Mouse (Mus musculus): ENCODE data around the gene Krt6b. TPM values are rescaled to one million over a fixed set of nuclear protein-coding genes. Genes with fewer than 3 reads are reported as not detected.
"Not testable (repeated sequence)": the region's sequence is repeated elsewhere in the genome, so short reads cannot be mapped to it uniquely, and the experiment has no call there.

Gene Krt6b
- total RNA-seq (2021), result not detected in 2 replicates
- long read RNA-seq, experiment 1, result 0 reads
- long read RNA-seq, experiment 2, result 0 reads

- no peak for DNase-seq
Measured at GRCm38 (mm10) chr15:101680187-101680586, at the start of gene Krt6b. TSS of gene Krt6b (minus strand) at chr15:101680287.

GRCm38 (mm10) chr15:101724686-101725085 is 44.6 kb upstream of the Krt6b start:
- no peak for DNase-seq

DNA sequence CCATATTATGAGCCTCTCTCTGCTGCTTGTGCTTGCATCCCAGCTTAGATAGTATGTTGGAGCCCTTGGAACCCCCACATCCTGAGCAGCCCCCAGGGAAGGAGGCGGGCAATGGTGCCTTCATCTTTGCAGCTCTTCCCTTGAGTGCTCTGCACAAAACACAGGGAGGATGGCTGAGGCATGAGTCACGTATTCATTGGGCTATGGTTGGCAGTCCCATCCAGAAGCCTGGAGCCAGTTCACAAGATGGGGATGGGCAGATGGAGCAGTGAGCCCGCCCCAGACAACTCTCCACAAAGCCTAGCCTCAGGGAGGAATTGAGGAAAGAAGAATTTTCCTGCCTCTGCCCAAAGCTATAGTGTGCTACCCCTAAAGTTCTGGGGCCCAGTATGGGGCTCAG is 35.7 kb upstream of the Krt6b start:
- DNase-seq, result no peak

- no peak for DNase-seq
Measured at GRCm38 (mm10) chr15:101714356-101714755, 34.3 kb upstream of the Krt6b start.

- DNase-seq, result no peak
Measured at GRCm38 (mm10) chr15:101713731-101714130, 33.6 kb upstream of the Krt6b start.

GRCm38 (mm10) chr15:101712720-101713119 is 32.6 kb upstream of the Krt6b start, which contains the start of gene Krt5:
TSS of gene Krt5 (minus strand) at chr15:101712898.
- no peak for DNase-seq

DNA sequence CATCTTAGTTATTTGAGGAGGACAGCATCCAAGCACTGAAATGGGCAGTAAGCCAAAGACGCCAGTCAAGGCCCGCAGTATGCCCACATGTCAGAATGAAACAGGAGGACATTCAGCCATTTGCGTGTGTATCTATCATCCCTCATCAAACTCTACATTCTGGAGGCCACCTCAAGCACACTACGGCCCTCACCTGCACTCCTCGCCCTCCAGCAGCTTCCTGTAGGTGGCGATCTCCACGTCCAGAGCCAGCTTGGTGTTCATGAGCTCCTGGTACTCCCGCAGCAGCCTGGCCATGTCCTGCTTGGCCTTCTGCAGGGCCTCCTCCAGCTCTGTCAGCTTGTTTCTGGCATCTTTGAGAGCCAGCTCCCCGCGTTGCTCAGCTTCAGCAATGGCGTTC is 28.6 kb upstream of the Krt6b start:
- no peak for DNase-seq

GRCm38 (mm10) chr15:101707454-101707853 is 27.4 kb upstream of the Krt6b start:
- DNase-seq, result no peak

- DNase-seq, result no peak
Measured at GRCm38 (mm10) chr15:101704066-101704465, 24.0 kb upstream of the Krt6b start.

DNA sequence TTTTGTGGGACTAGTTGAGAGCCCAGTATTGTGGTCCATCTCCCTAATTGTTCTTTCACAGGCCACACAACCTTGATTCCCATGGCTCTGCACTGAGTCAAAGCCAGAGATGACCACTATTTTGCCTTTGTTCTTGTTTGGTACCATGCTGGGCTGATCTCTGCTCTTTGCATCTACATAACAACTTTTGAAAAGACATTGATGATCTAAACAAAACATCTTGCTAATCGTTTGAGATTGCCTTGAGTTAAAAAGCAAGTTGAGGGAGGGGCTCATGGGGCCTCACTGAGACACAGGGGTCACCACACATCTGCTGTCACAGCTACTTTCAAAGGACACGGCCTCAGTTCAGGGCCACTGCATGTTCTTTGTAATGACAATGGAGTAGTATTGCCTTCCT is 22.3 kb upstream of the Krt6b start:
- no peak for DNase-seq

GRCm38 (mm10) chr15:101699866-101700265 is 19.8 kb upstream of the Krt6b start:
- DNase-seq, result no peak

- no peak for DNase-seq
Measured at GRCm38 (mm10) chr15:101699192-101699591, 19.1 kb upstream of the Krt6b start.

DNA sequence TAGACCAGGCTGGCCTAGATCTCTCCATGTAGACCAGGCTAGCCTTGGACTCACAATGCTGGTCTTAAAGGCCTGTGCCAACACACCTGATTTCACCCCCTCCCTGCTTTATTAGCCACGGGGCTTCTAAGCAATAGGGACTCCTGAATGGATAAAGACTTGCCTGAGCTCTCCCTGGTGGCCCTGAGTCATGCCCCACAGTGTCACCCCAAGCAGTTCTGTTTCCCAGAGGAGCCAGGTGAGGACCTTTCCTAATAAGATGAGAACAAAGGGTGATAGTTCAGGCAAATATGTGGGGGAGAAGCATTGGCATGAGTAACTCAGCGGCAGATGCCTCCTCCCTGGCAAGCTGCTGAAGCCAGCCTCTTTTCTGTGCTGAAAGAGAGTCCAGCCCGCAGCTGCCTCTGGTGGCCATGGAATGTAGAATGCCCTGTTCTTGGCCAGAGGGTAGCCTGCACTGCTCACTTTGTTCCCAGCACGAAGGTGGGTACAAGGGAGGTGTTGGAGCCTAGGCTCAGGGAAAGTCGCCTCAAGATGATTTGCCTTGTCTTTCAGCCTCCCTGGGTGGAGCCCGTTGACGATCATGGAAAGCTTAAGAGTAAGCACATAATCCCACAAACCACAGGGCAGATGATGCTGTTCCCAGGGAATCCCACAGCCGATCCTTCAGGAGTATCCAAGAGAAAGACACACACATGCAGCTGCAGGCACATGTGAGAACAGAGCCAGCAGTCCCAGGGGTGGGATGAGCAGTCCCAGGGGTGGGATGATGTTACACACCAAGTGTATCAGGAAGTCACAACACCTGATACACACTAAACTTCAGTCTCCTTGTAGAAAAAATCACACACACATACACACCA is 17.5 kb upstream of the Krt6b start:
- no peak for DNase-seq

- DNase-seq, result no peak
Measured at GRCm38 (mm10) chr15:101694207-101694606, 14.1 kb upstream of the Krt6b start, which contains the start of gene Krt6a. TSS of gene Krt6a (minus strand) at chr15:101694307.

GRCm38 (mm10) chr15:101690460-101690859 is 10.4 kb upstream of the Krt6b start:
- not testable (repeated sequence) for DNase-seq

- no peak for DNase-seq
Measured at GRCm38 (mm10) chr15:101688161-101688560, 8.1 kb upstream of the Krt6b start.

GRCm38 (mm10) chr15:101675978-101676377 is 4.1 kb downstream of the Krt6b start:
- DNase-seq, result no peak

DNA sequence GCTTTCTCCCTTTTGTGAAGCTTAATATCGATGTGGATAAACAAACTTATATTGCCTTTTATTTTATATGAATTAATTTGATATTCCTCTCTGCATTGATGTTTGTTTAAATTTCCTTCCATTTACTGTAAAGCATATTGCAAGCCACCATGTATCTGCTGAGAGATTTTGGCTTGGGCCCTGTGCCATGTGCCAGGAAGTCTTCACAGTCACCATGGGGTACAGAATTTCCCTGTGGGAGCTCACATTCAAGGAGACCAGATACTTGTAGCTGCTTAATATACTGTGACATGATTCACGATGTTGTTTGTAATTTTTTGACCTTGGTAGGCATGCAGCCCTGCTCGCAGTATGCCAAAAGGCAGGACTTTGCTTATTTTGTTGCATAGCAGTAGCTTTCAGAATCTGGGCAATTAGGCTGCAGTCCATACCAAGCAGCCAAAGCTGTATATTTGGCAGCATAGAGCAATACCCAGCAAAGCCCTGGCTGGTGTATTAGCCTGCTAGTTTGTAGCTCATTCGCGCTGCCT is 27.3 kb downstream of the Krt6b start:
- DNase-seq, result no peak

DNA sequence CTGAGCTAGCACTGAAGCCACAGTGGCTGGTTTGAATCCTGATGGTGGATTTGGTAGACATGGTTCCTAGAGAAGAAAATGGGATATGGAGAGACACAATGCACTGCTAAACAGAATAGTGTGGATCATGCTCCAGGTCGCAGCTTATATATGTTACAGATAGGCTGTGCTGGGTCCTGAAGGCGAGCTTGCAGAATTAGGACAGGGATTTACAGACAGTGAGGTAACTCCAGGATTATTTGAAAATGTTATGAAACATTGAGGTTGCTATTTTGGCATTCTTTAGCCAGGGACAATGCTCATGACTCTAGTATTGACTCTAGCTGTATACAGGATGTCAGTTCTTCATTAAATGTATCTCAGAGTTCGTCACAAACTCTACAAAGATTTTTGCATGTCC is 32.8 kb downstream of the Krt6b start, which contains the start of gene Gm5478:
TSS of gene Gm5478 (minus strand) at position 101 of the 400 bp plus-strand sequence.
- DNase-seq, result no peak

- DNase-seq, result no peak
Measured at GRCm38 (mm10) chr15:101627884-101628283, 52.2 kb downstream of the Krt6b start, which contains the start of gene Gm5414. TSS of gene Gm5414 (minus strand) at chr15:101628188.
